Mouse (Mus musculus): ENCODE measurements around the gene Dhdh.
"Not testable (repeated sequence)": the region's sequence is repeated elsewhere in the genome, so short reads cannot be mapped to it uniquely, and the experiment has no call there.

DNA sequence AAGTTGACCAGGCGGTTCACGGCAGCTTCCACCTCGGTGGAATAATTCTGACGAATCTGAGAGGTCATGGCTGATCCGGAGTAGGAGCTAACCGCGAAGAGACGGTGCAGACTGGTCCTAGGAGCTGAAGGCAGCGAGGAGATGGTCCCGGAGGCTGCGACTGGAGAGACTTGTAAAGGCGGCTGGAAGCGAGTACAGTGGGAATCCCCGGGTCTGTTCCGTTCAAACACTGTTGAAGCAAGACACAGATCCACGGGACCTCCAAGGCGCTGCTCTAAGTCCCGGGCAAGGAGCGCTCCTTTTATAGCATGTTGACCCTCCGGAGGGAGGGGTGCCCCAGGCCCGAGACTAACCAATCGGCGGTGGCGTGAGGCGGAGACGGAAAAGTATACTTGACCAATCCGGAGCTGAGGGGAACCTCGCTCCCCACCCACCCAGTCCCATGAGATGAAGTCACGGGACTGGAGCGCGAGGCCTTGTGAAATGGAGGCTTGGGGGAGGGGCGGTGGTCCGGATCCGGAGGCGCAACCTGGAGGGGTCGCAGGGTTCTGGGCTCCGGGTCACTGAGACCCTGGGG lies 29.0 kb downstream of the Dhdh start, which contains the start of gene Ftl1:
- TF ChIP-seq GATA1 (IDR thresholded peaks at IDR 0.05; ENCODE audit: borderline replicate concordance, low read length); FLI1 (IDR thresholded peaks at IDR 0.05; ENCODE audit: low read length): not testable (repeated sequence)
